13 mouse cellular contexts compared by ENCODE assay signal in genomic region chr9:46152067-46153015, GRCm38 (mm10).
DNase-seq lines count a peak whose midpoint lies in the region; ATAC-seq lines count a peak whose summit lies in the region.
"Had no signal": no experiment of that assay in that cellular context is flagged by ENCODE, and none has a peak within 500 bp of the region (broad histone marks: within the 10 kb centered on the region; RNA-seq: fewer than 3 reads in every experiment).

No protein-coding gene starts in this region.

- H3K27ac ChIP-seq in heart, embryonic 15.5 days: peak overlapping the region; percentile 66
- H3K27ac ChIP-seq in heart, embryonic 11.5 days (ENCODE audit: low read depth, low read length): no peak overlapping the region
- peak overlapping the region; percentile 68 for H3K27ac ChIP-seq in intestine, embryonic 15.5 days
- peak overlapping the region; percentile 83 for H3K27ac ChIP-seq in stomach, embryonic 15.5 days

- peaks cover 45% of the 10 kb centered on the region for H3K4me1 ChIP-seq in heart, embryonic 15.5 days (replicated peaks)
- peaks cover 45% of the 10 kb centered on the region for H3K4me1 ChIP-seq in heart, embryonic 11.5 days (ENCODE audit: control insufficient read depth, insufficient read depth, low read length)
- H3K4me1 ChIP-seq in intestine, embryonic 15.5 days (replicated peaks): peaks cover 36% of the 10 kb centered on the region
- H3K4me1 ChIP-seq in stomach, embryonic 15.5 days: peaks cover 35% of the 10 kb centered on the region

- 0 out of 2 replicates have a peak, but pooled peaks cover 7% of the 10 kb centered on the region for H3K36me3 ChIP-seq in heart, embryonic 15.5 days
- no peaks in the 10 kb centered on the region; the same call in 1 of the 2 replicates for H3K36me3 ChIP-seq in heart, embryonic 11.5 days (ENCODE audit: control insufficient read depth, insufficient read depth, low read length)
- no peaks in the 10 kb centered on the region for H3K36me3 ChIP-seq in intestine, embryonic 15.5 days
- H3K36me3 ChIP-seq in stomach, embryonic 15.5 days: no peaks in the 10 kb centered on the region

- H3K4me3 ChIP-seq in heart, embryonic 15.5 days: no peak overlapping the region
- H3K4me3 ChIP-seq in heart, embryonic 11.5 days (ENCODE audit: low read depth, low read length): no peak overlapping the region
- H3K4me3 ChIP-seq in intestine, embryonic 15.5 days (replicated peaks): no peak overlapping the region
- H3K4me3 ChIP-seq in stomach, embryonic 15.5 days (replicated peaks): no peak overlapping the region
- H3K4me3 ChIP-seq: erythroblast, embryonic 14.5 days; limb, embryonic 13.5 days had no signal

- no peak overlapping the region for H3K4me2 ChIP-seq in heart, embryonic 15.5 days
- H3K4me2 ChIP-seq in heart, embryonic 11.5 days: no peak overlapping the region
- peak overlapping the region; percentile 19; the same call in 1 of the 2 replicates for H3K4me2 ChIP-seq in intestine, embryonic 15.5 days (replicated peaks)
- H3K4me2 ChIP-seq in stomach, embryonic 15.5 days: 0 out of 2 replicates have a peak overlapping the region, but pooled peaks have one; percentile 19
- H3K4me2 ChIP-seq: limb, embryonic 13.5 days had no signal

- no peaks in the 10 kb centered on the region for H3K9me3 ChIP-seq in heart, embryonic 15.5 days (replicated peaks)
- H3K9me3 ChIP-seq in heart, embryonic 11.5 days (replicated peaks; ENCODE audit: control insufficient read depth, low read length): no peaks in the 10 kb centered on the region
- no peaks in the 10 kb centered on the region for H3K9me3 ChIP-seq in intestine, embryonic 15.5 days
- no peaks in the 10 kb centered on the region for H3K9me3 ChIP-seq in stomach, embryonic 15.5 days
- H3K9me3 ChIP-seq: limb, embryonic 13.5 days had no signal

- no peak for ATAC-seq in heart, embryonic 15.5 days (replicated peaks; ENCODE audit: insufficient number of reproducible peaks, insufficient read depth, low FRiP score, low read depth)
- no peak for ATAC-seq in heart, embryonic 11.5 days (replicated peaks; ENCODE audit: insufficient number of reproducible peaks, low FRiP score, low TSS enrichment)
- peak; percentile 50; the same call in 1 of the 2 replicates for ATAC-seq in intestine, embryonic 15.5 days
- no peak; the same call in 1 of the 2 replicates for ATAC-seq in stomach, embryonic 15.5 days (ENCODE audit: insufficient read depth, low FRiP score, low read depth)
- no peak for ATAC-seq in inflammation-experienced regulatory T-cells, adult 6 months

- 70% methylated on average over 8 of the region's 8 CpGs for WGBS in heart, embryonic 15.5 days
- WGBS in heart, embryonic 11.5 days (ENCODE audit: insufficient replicate concordance): 69% methylated on average over 8 of the region's 8 CpGs
- 56% methylated on average over 8 of the region's 8 CpGs for WGBS in intestine, embryonic 15.5 days
- 69% methylated on average over 8 of the region's 8 CpGs for WGBS in stomach, embryonic 15.5 days

- DNase-seq in right cerebral cortex, postnatal 10 days (ENCODE audit: low spot score in 2 of 2): peak; percentile 47 to 50
- no peak for DNase-seq in right cerebral cortex, adult 2 months (ENCODE audit: low spot score in 2 of 2)
- no peak for DNase-seq in cerebellum, adult 18-20 months
- DNase-seq: adrenal gland, adult 8-10 months; kidney, adult 9 months; lung, adult 18-20 months had no signal

- no peaks in the 10 kb centered on the region for H3K27me3 ChIP-seq in heart, embryonic 15.5 days
- no peaks in the 10 kb centered on the region for H3K27me3 ChIP-seq in heart, embryonic 11.5 days (ENCODE audit: control insufficient read depth, insufficient read depth, low read length)
- H3K27me3 ChIP-seq in intestine, embryonic 15.5 days (replicated peaks): no peaks in the 10 kb centered on the region
- no peaks in the 10 kb centered on the region for H3K27me3 ChIP-seq in stomach, embryonic 15.5 days (replicated peaks)
- H3K27me3 ChIP-seq: limb, embryonic 13.5 days had no signal

- H3K9ac ChIP-seq in heart, embryonic 15.5 days: no peak overlapping the region
- no peak overlapping the region for H3K9ac ChIP-seq in heart, embryonic 11.5 days (ENCODE audit: low read depth, low read length)
- no peak overlapping the region for H3K9ac ChIP-seq in intestine, embryonic 15.5 days
- no peak overlapping the region for H3K9ac ChIP-seq in stomach, embryonic 15.5 days
- H3K9ac ChIP-seq: limb, embryonic 13.5 days had no signal

Comparison
In these comparisons a context has a peak if more than half of its experiments do, and no peak if none do; other contexts are left out.
1. DNase-seq: peak in right cerebral cortex, postnatal 10 days (2 of 2); none in right cerebral cortex, adult 2 months (0 of 2) and cerebellum, adult 18-20 months (0 of 2).
2. H3K4me2 ChIP-seq: peak in intestine, embryonic 15.5 days (single experiment) and stomach, embryonic 15.5 days (single experiment); none in heart, embryonic 15.5 days (single experiment) and heart, embryonic 11.5 days (single experiment).